Mouse (Mus musculus) heart, postnatal 4 days (tissue): Measurements from ENCODE around the gene Slc38a5. TPM values are rescaled to one million over a fixed set of nuclear protein-coding genes. Genes with fewer than 3 reads are reported as not detected.

Experiments
- DNase-seq: peaks from one replicate; pipeline ENCODE4 v3.0.0; 2021
- total RNA-seq, 2 experiments: library from RNA; stranded (reverse); gene quantifications; 2 replicates each; pipeline ENCODE4 v1.2.3; 2021

The Slc38a5 gene
- 1 to 10 TPM; 2.5 to 3.2 TPM for total RNA-seq

DNA sequence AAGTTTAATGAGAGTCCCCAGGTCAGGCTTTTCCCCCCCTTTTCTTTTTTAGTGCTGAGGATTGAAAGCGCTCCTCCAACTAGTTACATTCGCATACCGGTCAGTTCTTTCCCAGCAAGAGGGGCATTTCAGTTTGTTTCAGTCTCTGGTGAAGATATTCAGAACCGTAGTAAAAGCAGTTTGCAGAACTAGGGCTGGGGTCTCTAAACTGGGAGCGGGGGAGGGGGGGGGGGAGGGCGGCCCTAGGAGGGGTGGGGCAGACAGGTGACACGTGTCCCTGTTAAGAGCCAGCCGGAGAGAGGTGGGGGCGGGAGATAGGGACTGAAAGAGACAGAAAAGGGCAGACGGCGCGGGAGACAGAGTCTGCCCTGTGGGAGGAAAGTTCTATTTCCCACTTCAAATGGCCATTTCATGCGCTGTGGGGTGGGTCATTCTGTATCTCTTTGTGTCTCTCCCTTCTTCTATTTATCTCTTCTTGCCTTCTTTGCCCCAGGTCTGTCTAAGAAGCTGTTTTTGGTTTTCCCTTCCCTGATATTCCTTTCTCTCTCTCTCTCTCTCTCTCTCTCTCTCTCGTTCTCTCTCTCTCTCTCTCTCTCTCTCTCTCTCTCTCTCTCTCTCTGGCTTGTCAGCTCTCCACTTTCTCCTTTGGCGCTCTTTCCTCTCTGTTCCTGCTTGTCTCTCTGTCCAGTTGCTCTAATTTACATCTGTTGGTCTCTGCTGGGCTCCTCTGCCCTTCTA, at the start of gene Slc38a5:
Slc38a5 (plus strand) TSS at position 51 of the 738 bp plus-strand sequence.
- no peak for DNase-seq

DNA sequence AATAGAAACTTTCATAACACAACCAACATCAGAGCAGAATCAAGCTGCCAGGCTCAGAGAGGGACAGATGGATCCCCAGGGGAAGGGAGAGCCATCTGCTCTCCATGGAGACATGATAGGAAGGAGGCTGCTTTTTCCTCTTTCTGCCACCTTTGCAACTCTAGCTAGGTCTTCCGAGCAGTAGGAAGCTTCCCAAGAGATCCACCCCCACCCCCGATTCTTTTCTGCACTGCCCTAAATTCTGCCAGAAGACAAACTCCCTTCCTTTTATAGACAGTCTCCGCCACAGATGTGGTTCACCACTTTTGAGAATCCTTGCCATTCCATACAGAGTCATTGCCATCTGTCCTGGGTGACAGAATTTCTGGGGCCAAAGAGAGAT, 48.6 kb upstream of the Slc38a5 start:
- DNase-seq = no peak

DNA sequence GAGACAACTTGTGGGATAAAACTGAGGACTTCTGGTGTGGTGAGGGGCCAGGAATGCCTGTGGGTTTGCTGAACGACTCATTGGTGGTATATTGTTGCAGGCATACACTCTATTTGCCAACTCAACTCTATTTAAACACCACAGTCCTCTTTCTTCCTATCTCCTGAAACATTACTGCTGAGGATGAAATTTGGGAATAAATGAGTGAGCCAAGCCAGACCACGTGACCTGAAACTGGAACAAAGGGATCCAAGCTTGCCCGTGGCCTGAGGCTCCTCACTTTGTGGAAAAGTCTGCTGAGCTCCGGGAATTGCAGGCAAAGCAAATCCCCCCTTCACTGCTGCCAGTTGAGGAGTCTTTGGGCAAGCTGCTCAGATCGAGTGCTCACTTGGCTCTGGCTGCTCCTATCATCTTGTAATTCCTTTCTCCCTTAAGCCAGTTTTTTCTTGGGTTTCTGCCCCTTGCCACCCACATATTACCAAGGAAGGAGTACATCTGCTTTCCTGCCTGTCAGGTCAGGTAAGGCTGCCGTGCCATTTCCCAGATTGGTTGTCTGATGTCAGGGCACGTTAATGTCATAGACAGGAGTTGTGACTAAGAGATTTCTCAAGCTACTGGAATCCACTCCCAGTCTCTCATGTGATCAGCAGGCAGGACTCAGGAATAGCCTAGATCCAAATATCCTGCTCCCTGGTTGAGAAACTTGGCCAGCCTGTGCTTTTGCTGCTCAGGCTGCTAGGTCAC, 48.1 kb upstream of the Slc38a5 start:
- DNase-seq = no peak

DNA sequence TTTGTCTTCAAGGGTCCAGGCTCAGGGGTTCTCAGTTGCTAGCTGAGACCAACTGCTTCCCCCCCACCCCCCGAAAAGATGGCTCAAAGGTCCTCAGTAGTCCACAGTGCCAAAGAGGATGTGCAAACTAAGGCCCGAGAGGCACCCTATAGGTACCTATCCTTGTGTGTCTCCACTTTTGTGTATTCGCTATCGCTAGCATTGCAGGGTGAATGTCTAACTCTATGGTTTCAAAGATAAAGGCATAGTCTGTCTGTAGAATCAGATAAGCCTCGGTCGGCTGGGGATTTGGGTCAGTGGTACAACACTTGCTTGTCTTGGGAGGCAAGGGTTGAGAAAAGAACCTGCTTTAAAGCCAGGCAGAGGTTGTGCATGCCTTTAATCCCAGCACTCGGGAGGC, 47.5 kb upstream of the Slc38a5 start:
- DNase-seq = no peak

DNA sequence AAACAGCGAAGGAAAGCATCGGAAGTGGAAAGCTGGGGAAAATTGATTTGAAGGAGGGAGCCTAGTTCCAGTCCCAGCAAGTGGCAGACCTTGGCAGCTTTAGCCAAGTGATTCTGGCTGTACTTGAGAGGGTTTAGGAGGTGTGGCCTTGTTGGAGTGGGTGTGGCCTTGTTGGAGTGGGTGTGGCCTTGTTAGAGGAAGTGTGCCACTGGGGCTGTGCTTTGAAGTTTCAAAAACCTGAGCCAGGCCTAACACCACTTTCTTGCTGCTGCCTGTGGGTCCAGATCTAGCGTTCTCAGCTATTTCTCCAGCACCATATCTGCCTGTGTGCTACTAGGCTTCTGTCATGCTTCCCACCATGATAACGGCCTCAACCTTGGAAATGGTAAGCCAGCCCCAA, 40.7 kb upstream of the Slc38a5 start:
- DNase-seq = no peak

DNA sequence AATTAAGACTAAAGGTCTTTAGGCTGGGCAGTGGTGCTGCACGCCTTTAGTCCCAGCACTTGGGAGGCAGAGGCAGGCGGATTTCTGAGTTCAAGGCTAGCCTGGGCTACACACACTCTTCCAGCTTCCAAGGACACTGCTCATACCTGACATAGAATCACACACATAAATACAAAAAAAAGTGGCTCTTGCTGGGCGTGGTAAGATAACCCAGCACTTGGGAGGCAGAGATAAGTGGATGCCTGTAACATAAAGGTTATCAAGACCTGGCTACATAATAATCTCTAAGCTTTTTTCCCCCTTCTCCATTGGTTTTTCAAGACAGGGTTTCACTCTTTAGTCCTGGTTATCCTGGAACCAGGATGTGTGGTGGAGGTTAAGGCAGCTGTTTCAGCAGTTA, 37.3 kb upstream of the Slc38a5 start:
- DNase-seq = no peak

DNA sequence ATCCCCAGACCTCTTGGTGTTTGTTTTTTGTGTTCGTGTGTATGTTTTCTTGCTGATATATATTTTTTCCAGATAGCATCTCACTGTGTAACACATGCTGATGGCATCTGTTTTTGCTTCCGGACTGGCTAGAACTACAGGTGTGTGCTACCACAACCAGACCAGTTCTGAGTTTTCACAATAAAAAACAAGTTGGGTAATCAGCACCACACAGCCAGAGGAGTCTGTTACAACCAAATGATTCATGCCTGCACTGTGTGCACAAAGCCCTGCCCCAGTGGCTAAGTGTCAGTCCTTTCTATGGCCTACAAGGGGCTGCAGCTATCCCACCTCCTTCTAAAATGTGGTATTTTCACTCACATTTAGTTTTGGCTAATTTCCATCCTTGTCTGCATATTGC, 34.2 kb upstream of the Slc38a5 start:
- DNase-seq = no peak

DNA sequence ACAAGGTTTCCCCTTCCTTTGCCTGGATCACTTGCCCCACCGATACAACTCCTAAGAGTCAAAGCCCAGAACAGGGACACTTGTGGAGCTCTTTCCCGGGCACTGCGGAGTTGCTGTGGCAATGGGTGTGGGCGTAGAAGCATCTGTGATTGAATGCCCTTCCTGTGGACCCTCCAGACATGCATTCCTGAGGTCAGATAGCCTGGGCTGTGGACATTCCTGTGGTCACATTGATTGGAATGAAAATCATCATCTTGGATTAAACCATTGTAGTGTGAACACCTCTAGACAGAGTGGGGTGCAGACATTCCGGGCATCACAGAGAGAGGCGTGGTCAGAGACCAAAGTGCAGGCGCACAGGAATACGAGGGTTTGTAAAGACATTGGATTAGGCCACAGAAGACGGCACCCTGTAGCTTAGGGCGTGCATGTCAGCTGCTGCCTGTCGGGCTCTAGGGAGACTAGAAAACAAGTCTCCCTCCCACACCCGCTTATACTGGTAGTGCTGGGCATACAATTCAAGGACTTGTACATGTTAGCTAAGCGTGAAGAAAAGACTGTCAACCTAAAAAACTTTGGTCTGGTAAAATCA, 32.0 kb upstream of the Slc38a5 start:
- DNase-seq = no peak

DNA sequence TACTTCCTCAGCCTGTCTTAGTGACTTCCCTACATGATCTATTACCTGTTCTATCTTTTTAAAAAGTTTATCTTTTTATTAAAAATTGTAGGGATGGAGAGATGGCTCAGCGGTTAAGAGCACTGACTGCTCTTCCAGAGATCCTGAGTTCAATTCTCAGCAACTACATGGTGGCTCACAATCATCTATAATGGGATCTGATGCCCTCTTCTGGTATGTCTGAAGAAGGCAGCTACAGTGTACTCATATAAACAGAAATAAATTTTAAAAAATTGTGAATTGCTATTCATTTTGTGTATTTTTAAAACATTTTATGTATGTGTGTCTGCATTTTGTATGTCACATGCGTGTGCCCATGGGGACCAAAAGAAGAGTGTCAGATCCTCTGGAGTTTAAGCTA, 23.3 kb upstream of the Slc38a5 start:
- DNase-seq = no peak

DNA sequence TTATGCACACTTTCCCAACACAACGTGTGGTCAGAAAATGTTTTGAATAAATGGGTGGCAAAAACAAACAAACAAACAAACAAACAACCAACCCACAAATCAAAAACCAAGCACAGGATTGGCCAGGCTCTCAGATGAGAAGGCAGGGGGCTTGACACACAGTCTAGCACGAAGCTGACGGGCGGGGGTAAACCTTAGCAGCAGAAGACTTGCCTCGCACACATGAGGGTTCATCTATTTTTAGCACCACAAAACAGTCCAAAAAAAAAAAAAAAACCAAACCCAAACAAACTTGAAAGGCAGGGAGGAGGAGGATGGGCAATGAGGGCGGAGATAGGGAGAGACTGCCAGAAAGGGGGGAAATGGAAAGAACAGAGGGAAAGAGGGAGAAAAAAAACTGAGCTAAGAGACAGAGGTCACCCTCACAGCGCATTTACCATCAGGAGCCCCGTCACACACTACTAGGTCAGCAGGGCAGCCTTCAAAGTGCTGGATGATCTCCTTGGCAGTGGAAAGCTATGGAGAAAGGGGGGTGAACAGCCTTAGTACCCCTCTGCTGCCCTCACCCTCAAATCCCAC, 22.3 kb upstream of the Slc38a5 start:
- DNase-seq = no peak

DNA sequence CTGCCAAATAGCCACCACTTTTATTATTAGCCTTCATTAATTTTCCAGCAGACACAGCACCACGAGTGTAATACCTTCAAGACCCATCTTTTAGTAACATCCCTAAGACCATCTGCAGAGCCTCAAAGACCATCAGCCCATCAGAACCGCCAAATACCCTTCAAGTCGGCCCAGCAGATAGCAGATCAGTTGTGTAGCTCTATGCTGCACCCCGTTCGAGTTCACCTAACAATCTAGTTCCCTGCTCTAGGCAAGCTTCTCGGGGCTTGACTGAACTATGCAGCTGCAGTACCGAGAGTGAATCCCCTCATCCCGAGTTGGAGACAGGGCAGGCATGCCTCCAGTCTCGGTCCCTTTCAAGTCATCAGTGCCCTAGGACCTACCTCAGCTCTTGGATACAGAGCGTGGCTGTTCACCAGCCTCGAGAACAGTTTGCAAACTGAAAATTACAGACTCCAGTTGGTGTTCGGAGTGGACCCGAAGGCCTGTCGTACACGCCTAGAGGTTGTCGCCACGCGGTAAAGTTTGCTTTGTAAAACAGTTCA, 19.1 kb upstream of the Slc38a5 start:
- no peak for DNase-seq

DNA sequence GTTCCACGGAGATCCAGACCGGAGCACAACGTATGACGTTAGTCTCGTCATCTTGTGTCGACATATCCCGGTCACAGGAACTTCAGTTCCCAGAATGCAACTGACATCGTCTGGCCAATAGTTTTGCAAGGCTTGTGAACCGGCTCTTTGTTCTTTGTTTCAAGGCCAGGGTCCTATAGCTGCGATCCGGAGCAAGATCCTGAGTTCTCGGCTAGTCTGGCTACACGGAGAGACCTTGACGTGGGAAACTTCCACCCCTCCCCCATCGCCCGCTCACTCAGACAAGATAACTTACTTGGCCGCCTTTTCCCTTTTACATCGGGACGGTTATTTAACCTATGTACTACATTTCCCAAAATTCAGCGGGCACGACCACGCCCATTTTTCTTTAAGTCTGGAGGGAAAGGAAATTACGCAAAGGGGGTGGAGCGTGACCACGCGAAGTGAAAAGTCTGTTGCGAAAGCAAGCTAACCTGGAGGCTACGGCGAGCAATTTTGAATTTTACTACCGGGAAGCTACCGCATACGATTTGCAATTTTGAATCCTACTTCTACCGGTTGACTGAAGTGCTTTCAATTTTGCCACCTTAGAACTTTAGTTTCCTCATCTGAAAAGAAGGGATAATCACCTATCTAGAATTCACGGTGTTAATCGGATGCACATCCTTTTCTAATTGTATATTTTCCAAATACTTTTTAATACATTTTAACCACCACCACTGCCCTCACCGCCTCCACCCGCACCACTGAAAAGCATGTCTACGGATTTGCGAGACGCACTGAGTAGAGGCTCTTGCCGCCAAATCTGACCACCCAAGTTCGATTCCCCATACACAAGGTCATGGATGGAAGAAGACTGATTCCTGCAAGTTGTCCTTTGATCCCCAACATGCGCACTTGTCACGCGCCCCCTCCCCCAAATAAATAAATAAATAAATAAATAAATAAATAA, 18.3 kb upstream of the Slc38a5 start, which contains the start of gene Ftsj1:
Ftsj1 (minus strand) TSS at position 73 of the 952 bp plus-strand sequence.
- DNase-seq = peak; percentile 77

DNA sequence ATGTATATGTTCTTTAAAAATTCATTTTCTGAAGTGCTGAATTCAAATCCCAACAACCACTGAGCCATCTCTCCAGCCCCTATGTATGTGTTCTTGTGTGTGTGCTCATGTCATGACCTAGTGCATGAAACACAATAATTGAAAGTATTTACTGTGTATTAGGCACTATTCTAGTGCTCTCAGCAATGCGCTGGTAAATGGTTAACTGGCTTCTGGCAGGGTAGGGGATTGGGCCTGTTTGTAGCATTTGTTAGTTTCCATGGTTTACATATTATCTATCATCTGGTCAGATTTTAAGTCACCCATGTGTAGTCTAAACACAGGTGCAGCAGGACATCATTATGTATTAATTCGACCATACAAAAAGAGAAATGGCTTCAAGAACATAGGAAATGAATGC, 17.2 kb upstream of the Slc38a5 start:
- no peak for DNase-seq

DNA sequence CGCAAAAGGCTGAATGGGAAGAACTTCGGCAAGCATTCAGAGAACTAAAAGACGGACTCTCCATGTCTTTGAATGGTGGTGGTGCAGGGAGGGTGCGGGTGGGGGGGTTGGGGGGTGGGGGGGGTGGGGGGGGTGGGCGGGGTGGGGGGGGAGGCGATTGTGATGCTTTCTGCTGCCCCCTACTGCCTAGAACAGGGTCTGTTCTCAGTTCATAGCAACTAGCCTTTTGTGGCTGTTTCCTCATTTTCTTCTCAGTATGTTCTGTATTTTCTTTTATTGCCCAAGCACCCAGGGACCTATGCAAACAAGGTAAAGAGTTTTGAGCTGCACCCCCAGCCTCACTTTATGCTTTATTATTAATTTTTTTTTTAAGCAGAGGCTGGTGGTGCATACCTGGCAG, 15.1 kb upstream of the Slc38a5 start:
- DNase-seq = no peak

DNA sequence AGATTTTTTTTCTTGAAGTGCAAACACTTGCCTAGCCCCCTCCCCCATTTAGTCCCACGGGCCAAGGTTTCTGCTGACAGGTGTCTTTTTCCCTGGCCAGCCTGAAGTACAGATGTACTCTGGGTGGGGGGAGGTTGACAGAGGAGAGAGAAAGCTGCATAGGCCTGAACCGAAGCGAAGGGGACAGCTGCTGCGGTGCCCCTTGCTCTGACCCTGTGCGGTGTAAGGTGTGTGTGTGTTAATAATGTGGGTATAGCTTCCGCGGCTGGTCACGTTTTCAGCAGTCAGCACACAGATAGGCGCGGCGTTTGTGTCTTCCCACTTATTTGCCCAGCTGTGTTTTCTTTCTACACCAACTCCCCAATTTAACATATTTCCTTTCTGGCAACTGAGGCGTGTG, 11.5 kb upstream of the Slc38a5 start:
- DNase-seq = no peak

DNA sequence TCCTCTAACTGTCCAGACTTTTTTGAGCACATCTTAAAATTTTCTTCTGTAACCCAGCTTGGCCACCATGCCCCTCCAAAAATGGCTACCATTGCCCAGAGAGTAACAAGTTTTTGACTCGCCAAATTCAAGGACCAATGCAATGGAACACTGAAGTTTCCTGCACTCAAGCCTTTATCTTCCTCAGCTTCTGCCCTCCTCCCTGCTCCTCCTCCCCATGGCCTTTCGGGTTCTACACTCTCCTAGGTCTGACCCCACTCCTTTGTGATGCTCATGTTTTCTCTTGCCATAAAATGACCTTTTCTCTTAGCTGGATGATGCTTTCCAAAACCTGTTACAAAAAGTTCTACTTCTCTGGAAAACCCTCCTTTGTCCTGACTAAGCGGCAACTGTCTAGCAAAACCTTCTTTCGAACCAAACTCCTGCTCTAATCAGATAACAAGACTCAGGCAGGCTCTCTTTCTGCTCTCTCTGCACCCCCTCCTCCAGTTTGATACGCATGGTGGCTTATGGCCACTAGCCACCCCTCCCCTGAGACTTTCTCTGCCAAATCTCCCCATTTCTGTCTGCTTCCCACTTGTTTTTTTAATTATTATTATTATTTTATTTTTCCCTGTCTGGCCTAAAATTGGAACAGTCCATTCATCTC, 7.7 kb upstream of the Slc38a5 start:
- no peak for DNase-seq

DNA sequence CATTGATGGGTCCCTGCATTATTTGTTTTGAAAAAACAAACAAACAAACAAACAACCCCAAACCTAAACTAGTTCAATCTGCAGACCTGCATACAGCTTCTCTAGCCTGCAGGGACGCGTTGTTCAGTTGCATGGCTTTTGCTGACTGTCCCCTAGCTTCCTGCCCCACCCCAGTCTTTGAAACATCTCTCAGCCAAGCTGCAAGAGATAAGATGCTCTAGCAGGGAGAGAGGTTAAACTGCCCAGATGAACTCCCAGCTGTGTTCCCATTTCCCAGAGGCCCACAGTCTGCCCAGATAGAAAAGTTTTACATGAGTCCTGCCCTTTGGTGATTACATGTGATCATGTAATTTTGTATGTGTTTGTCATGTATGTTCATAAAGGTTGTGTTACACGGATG, 6.7 kb upstream of the Slc38a5 start:
- DNase-seq = no peak

DNA sequence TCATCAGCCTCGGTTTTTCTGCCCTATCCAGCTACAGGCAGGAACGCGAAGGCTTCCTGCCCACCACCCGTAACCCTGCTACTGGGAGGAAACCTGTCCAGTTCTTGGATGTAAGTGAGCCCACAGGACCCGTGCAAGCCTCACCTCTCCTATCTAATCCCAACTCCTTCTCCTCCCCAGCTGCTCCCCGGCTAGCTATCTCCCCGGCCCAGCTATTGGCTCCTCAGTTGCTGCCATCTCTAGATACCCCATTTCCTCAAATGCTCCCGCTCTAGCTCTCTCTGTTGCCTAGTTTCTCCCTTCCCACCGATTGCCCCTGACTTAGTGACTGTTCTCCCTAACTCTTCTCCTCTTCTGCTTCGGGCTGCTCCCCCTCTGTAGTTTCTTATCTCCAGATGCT, 1.1 kb downstream of the Slc38a5 start:
- DNase-seq = no peak

DNA sequence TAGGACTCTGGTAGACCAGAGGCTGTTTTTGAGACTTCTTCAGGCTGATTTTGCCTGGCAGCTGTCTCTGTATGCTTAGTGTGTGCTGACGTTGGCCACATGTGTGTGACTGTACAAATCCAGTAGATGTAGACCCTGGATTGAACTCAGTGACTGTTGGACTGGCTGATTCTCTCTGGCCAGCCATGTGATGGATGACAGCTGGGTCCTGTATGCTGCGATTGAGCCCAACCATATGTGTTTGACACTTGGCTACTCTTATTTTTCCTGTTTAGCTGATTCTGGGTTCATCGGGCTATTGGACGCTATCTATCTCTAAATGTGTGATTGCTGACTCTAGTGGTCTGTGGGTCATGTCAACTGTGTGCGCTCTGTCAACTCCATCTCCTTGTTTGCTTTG, 3.1 kb downstream of the Slc38a5 start:
- peak; percentile 15 for DNase-seq

DNA sequence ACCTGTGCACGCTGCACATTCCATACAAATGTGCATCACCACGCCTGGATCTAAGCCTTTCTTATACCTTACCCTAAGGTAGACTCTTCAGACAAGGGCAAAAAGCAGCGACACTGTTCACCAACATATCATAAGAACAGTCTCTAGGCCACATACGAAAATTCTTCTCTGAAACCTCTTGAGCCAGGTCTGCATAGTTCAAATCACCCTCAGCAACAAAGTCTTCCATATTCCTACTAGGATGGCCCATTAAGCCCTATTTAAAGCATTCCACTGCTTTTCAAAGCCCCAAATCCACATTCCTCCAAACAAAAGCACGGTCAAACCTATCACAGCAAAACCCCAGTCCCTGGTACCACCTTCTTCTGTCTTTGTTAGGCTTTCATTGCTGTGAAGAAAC, 17.7 kb downstream of the Slc38a5 start:
- DNase-seq = no peak

DNA sequence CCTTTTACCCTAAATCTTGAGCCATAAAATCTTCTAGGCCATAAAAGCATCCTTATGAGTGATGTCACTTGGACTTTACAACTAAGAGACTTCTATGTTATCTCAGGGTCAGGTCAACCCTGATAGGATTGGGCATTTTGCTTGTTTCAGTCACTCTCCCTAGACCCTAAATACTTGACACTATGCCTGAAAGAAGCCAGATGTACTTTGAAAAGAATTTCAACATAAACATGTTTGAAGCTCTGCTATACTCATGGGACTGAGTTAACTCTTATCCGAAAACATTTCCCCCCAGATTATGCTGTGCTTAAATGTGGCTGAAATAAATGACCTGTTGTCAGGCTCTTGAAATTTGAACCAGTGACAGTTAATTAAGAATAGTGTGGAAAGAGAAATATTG, 38.4 kb downstream of the Slc38a5 start:
- no peak for DNase-seq
